Mouse (Mus musculus): ENCODE measurements around the gene Ccnk. TPM values are rescaled to one million over a fixed set of nuclear protein-coding genes. Genes with fewer than 3 reads are reported as not detected.

Gene Ccnk
- total and polyA plus RNA-seq, 2 experiments from 2014 or later = 2.1 to 12.1 TPM

- Histone ChIP-seq H3K9ac (replicated peaks; ENCODE audit: low read length, poor library complexity, severe bottlenecking) (no peak overlapping the region), H3K4me3 (ENCODE audit: low read depth, low read length) (no peak overlapping the region), H3K4me2 (ENCODE audit: low read depth, low read length, poor library complexity, severe bottlenecking) (no peak overlapping the region), H3K9me3 (ENCODE audit: low read length) (no peaks in the 10 kb centered on the region), H3K27me3 (ENCODE audit: insufficient read depth, low read length) (no peaks in the 10 kb centered on the region), H3K36me3 (ENCODE audit: insufficient read depth, low read length) (no peaks in the 10 kb centered on the region), H3K4me1 (ENCODE audit: insufficient read depth, low read length) (0 out of 2 replicates have a peak, but pooled peaks cover 3% of the 10 kb centered on the region), H3K27ac (ENCODE audit: low read depth, low read length) (no peak overlapping the region)
- DNase-seq (ENCODE audit: low spot score) = no peak
- ATAC-seq (ENCODE audit: low FRiP score) = no peak
- WGBS = 91% methylated on average over 12 of the region's 12 CpGs
- TF ChIP-seq CTCF (IDR thresholded peaks at IDR 0.05) = no peak
Measured at GRCm38 (mm10) chr12:108226941-108227340, 47.6 kb downstream of the Ccnk start.

- no peak overlapping the region for H3K9ac ChIP-seq (replicated peaks; ENCODE audit: low read length, poor library complexity, severe bottlenecking)
- H3K4me2 ChIP-seq (ENCODE audit: low read depth, low read length, poor library complexity, severe bottlenecking) = no peak overlapping the region
- no peak for ATAC-seq (ENCODE audit: low FRiP score)
- no peaks in the 10 kb centered on the region for H3K27me3 ChIP-seq (ENCODE audit: insufficient read depth, low read length)
- no peak for DNase-seq (ENCODE audit: low spot score)
- no peak overlapping the region for H3K4me3 ChIP-seq (ENCODE audit: low read depth, low read length)
- TF ChIP-seq CTCF (IDR thresholded peaks at IDR 0.05) = no peak
- 0 out of 2 replicates have a peak, but pooled peaks cover 5% of the 10 kb centered on the region for H3K4me1 ChIP-seq (ENCODE audit: insufficient read depth, low read length)
- H3K9me3 ChIP-seq (ENCODE audit: low read length) = no peaks in the 10 kb centered on the region
- 80% methylated on average over 16 of the region's 16 CpGs for WGBS
- H3K27ac ChIP-seq (ENCODE audit: low read depth, low read length) = no peak overlapping the region
- H3K36me3 ChIP-seq (ENCODE audit: insufficient read depth, low read length) = no peaks in the 10 kb centered on the region
Measured at GRCm38 (mm10) chr12:108227527-108227926, 48.1 kb downstream of the Ccnk start.

- TF ChIP-seq CTCF (IDR thresholded peaks at IDR 0.05) = no peak
- WGBS = 86% methylated on average over 12 of the region's 12 CpGs
- H3K9ac ChIP-seq (replicated peaks; ENCODE audit: low read length, poor library complexity, severe bottlenecking) = no peak overlapping the region
- H3K4me1 ChIP-seq (ENCODE audit: insufficient read depth, low read length) = 0 out of 2 replicates have a peak, but pooled peaks cover 5% of the 10 kb centered on the region
- no peaks in the 10 kb centered on the region for H3K36me3 ChIP-seq (ENCODE audit: insufficient read depth, low read length)
- ATAC-seq (ENCODE audit: low FRiP score) (no peak), DNase-seq (ENCODE audit: low spot score) (no peak)
- H3K9me3 ChIP-seq (ENCODE audit: low read length) = no peaks in the 10 kb centered on the region
- no peak overlapping the region for H3K4me3 ChIP-seq (ENCODE audit: low read depth, low read length)
- no peak overlapping the region for H3K4me2 ChIP-seq (ENCODE audit: low read depth, low read length, poor library complexity, severe bottlenecking)
- H3K27me3 ChIP-seq (ENCODE audit: insufficient read depth, low read length) = no peaks in the 10 kb centered on the region
- no peak overlapping the region for H3K27ac ChIP-seq (ENCODE audit: low read depth, low read length)
Measured at GRCm38 (mm10) chr12:108230077-108230476, 50.7 kb downstream of the Ccnk start.

GRCm38 (mm10) chr12:108230821-108231794 is 51.7 kb downstream of the Ccnk start:
- DNase-seq (ENCODE audit: low spot score) (no peak), ATAC-seq (ENCODE audit: low FRiP score) (no peak)
- H3K4me2 ChIP-seq (ENCODE audit: low read depth, low read length, poor library complexity, severe bottlenecking) = no peak overlapping the region
- H3K9me3 ChIP-seq (ENCODE audit: low read length) = no peaks in the 10 kb centered on the region
- H3K36me3 ChIP-seq (ENCODE audit: insufficient read depth, low read length) = no peaks in the 10 kb centered on the region
- H3K4me1 ChIP-seq (ENCODE audit: insufficient read depth, low read length) = 0 out of 2 replicates have a peak, but pooled peaks cover 5% of the 10 kb centered on the region
- no peaks in the 10 kb centered on the region for H3K27me3 ChIP-seq (ENCODE audit: insufficient read depth, low read length)
- 0 out of 2 replicates have a peak overlapping the region, but pooled peaks have one; percentile 13 for H3K9ac ChIP-seq (replicated peaks; ENCODE audit: low read length, poor library complexity, severe bottlenecking)
- TF ChIP-seq CTCF (IDR thresholded peaks at IDR 0.05) = peak; percentile 40; the same call in 1 of the 2 replicates
- WGBS = 57% methylated on average over 16 of the region's 18 CpGs
- H3K27ac ChIP-seq (ENCODE audit: low read depth, low read length) = no peak overlapping the region; the same call in 1 of the 2 replicates
- H3K4me3 ChIP-seq (ENCODE audit: low read depth, low read length) = no peak overlapping the region

GRCm38 (mm10) chr12:108231901-108232300 is 52.5 kb downstream of the Ccnk start:
- no peak overlapping the region for H3K9ac ChIP-seq (replicated peaks; ENCODE audit: low read length, poor library complexity, severe bottlenecking)
- DNase-seq (ENCODE audit: low spot score) (peak; percentile 75), ATAC-seq (ENCODE audit: low FRiP score) (no peak)
- 0 out of 2 replicates have a peak, but pooled peaks cover 5% of the 10 kb centered on the region for H3K4me1 ChIP-seq (ENCODE audit: insufficient read depth, low read length)
- no peak overlapping the region for H3K4me2 ChIP-seq (ENCODE audit: low read depth, low read length, poor library complexity, severe bottlenecking)
- no peak overlapping the region for H3K4me3 ChIP-seq (ENCODE audit: low read depth, low read length)
- 26% methylated on average over 9 of the region's 9 CpGs for WGBS
- TF ChIP-seq CTCF (IDR thresholded peaks at IDR 0.05) = no peak
- H3K9me3 ChIP-seq (ENCODE audit: low read length) = no peaks in the 10 kb centered on the region
- H3K27me3 ChIP-seq (ENCODE audit: insufficient read depth, low read length) = no peaks in the 10 kb centered on the region
- H3K27ac ChIP-seq (ENCODE audit: low read depth, low read length) = no peak overlapping the region
- no peaks in the 10 kb centered on the region for H3K36me3 ChIP-seq (ENCODE audit: insufficient read depth, low read length)

- H3K4me2 ChIP-seq (ENCODE audit: low read depth, low read length, poor library complexity, severe bottlenecking) = no peak overlapping the region
- H3K4me1 ChIP-seq (ENCODE audit: insufficient read depth, low read length) = 0 out of 2 replicates have a peak, but pooled peaks cover 10% of the 10 kb centered on the region
- ATAC-seq (ENCODE audit: low FRiP score) (no peak), DNase-seq (ENCODE audit: low spot score) (no peak)
- 91% methylated on average over 6 of the region's 6 CpGs for WGBS
- no peaks in the 10 kb centered on the region for H3K36me3 ChIP-seq (ENCODE audit: insufficient read depth, low read length)
- no peak overlapping the region for H3K9ac ChIP-seq (replicated peaks; ENCODE audit: low read length, poor library complexity, severe bottlenecking)
- no peak overlapping the region for H3K27ac ChIP-seq (ENCODE audit: low read depth, low read length)
- H3K9me3 ChIP-seq (ENCODE audit: low read length) = no peaks in the 10 kb centered on the region
- no peaks in the 10 kb centered on the region for H3K27me3 ChIP-seq (ENCODE audit: insufficient read depth, low read length)
- no peak overlapping the region for H3K4me3 ChIP-seq (ENCODE audit: low read depth, low read length)
- TF ChIP-seq CTCF (IDR thresholded peaks at IDR 0.05) = no peak
Measured at GRCm38 (mm10) chr12:108233736-108234135, 54.4 kb downstream of the Ccnk start.

Data from midbrain, postnatal 0 days (tissue).